Mouse (Mus musculus): Measurements from ENCODE around the gene Cpt2.

- TF ChIP-seq CTCF (IDR thresholded peaks at IDR 0.05; ENCODE audit: extremely low read depth, insufficient read length, insufficient replicate concordance, low read depth, low read length): no peak
- TF ChIP-seq POLR2A (IDR thresholded peaks at IDR 0.05; ENCODE audit: low read depth, low read length): no peak
Observed at GRCm38 (mm10) chr4:107958487-107958886, 35.1 kb upstream of the Cpt2 start.
